Mouse (Mus musculus) heart, embryonic 14.5 days (tissue): ENCODE data around the gene Coro1c. TPM values are rescaled to one million over a fixed set of nuclear protein-coding genes. Genes with fewer than 3 reads are reported as not detected.

Experiments used
- ATAC-seq: fragments of 200-750 bp; cut with Nextera tagmentation; 2 replicates; pipeline ENCODE4 v1.8.0; 2017; ENCODE audit warnings: low read depth, moderate TSS enrichment; ENCODE audit not compliant: insufficient number of reproducible peaks, insufficient read depth, low FRiP score
- H3K27ac ChIP-seq, 2 experiments: fragments of 200-500 bp in 1 of 2; fragments of 300-500 bp in 1 of 2; sonication (generic) in 1 of 2; replicated peaks in 1 of 2; 2 replicates each; pipeline ENCODE4 v1.5.1; 2012 to 2014; ENCODE audit warnings: low read depth in 2 of 2, low read length in 2 of 2, control low read depth in 1 of 2, mild to moderate bottlenecking in 1 of 2, mixed read lengths in 1 of 2; ENCODE audit not compliant: control insufficient read depth in 1 of 2, insufficient read depth in 1 of 2
- H3K27me3 ChIP-seq: fragments of 300-500 bp; sonication (generic); 2 replicates; pipeline ENCODE4 v1.6.1; 2014; ENCODE audit warnings: mild to moderate bottlenecking, low read length, control low read depth; ENCODE audit not compliant: control insufficient read depth, insufficient read depth
- H3K36me3 ChIP-seq: fragments of 300-500 bp; sonication (generic); 2 replicates; pipeline ENCODE4 v1.6.1; 2014; ENCODE audit warnings: mild to moderate bottlenecking, control low read depth, low read length, mixed read lengths; ENCODE audit not compliant: control insufficient read depth, insufficient read depth
- H3K4me1 ChIP-seq, 2 experiments: fragments of 200-500 bp in 1 of 2; fragments of 300-500 bp in 1 of 2; sonication (generic) in 1 of 2; 2 replicates each; pipeline ENCODE4 v1.6.1; 2012 to 2014; ENCODE audit warnings: low read length in 2 of 2, control low read depth in 1 of 2, mixed read lengths in 1 of 2; ENCODE audit not compliant: control insufficient read depth in 2 of 2, insufficient read depth in 2 of 2
- H3K4me2 ChIP-seq: fragments of 300-500 bp; sonication (generic); 2 replicates; pipeline ENCODE4 v1.6.1; 2014; ENCODE audit warnings: mild to moderate bottlenecking, low read length
- H3K4me3 ChIP-seq, 2 experiments: fragments of 200-500 bp in 1 of 2; fragments of 300-500 bp in 1 of 2; sonication (generic) in 1 of 2; 2 replicates each; pipeline ENCODE4 v1.5.1; 2012 to 2014; ENCODE audit warnings: low read length in 2 of 2, mild to moderate bottlenecking in 2 of 2, control low read depth in 1 of 2, low read depth in 1 of 2, moderate library complexity in 1 of 2; ENCODE audit not compliant: control insufficient read depth in 1 of 2, insufficient read depth in 1 of 2
- H3K9ac ChIP-seq: fragments of 300-500 bp; sonication (generic); 2 replicates; pipeline ENCODE4 v1.6.1; 2014; ENCODE audit warnings: mild to moderate bottlenecking, low read length
- H3K9me3 ChIP-seq: fragments of 300-500 bp; sonication (generic); 2 replicates; pipeline ENCODE4 v1.6.1; 2016; ENCODE audit warnings: low read length, control low read depth; ENCODE audit not compliant: control insufficient read depth
- WGBS: fragments of 180-500 bp; shearing (Covaris S2); extraction: QIAGEN DNeasy Blood & Tissue Kit; methylation state at CpG from one replicate; pipeline ENCODE4 v1.1.7; 2014; 5-methylcytosine and 5-hydroxymethylcytosine counted together
- polyA plus RNA-seq: library from polyadenylated mRNA; unstranded; fragments of >200 nt; fragmentation: Nextera tagmentation; extraction: Ambion mirVana; gene quantifications from 2 replicates; pipeline ENCODE4 v1.2.1, GENCODE M21; 2014

Coro1c gene
- polyA plus RNA-seq, 1 experiment from 2014 or later: 84.9 TPM

- no peak for ATAC-seq
- no peak overlapping the region for H3K27ac ChIP-seq
- no peak overlapping the region for H3K9ac ChIP-seq
- no peaks in the 10 kb centered on the region for H3K36me3 ChIP-seq
- no peaks in the 10 kb centered on the region for H3K9me3 ChIP-seq
- WGBS: 47% methylated on average over 4 of the region's 4 CpGs
- no peak overlapping the region for H3K4me3 ChIP-seq
- H3K27me3 ChIP-seq: no peaks in the 10 kb centered on the region
- H3K4me2 ChIP-seq: no peak overlapping the region
- peaks cover 0 to 3% of the 10 kb centered on the region in 2 experiments; a peak in 1 of 4 replicates for H3K4me1 ChIP-seq
Measured at GRCm38 (mm10) chr5:113827991-113828411, 80.6 kb downstream of the Coro1c start.

GRCm38 (mm10) chr5:113826619-113827018 is 81.9 kb downstream of the Coro1c start:
- H3K36me3 ChIP-seq: no peaks in the 10 kb centered on the region
- no peak overlapping the region for H3K4me3 ChIP-seq
- no peak overlapping the region for H3K4me2 ChIP-seq
- 84% methylated on average over 4 of the region's 4 CpGs for WGBS
- no peaks in the 10 kb centered on the region for H3K27me3 ChIP-seq
- peaks cover 0 to 3% of the 10 kb centered on the region in 2 experiments; a peak in 1 of 4 replicates for H3K4me1 ChIP-seq
- ATAC-seq: no peak
- H3K9ac ChIP-seq: no peak overlapping the region
- no peak overlapping the region for H3K27ac ChIP-seq
- H3K9me3 ChIP-seq: no peaks in the 10 kb centered on the region

GRCm38 (mm10) chr5:113825558-113825957 is 83.0 kb downstream of the Coro1c start:
- Histone ChIP-seq H3K27ac (no peak overlapping the region), H3K36me3 (no peaks in the 10 kb centered on the region), H3K4me1 (peaks cover 0 to 3% of the 10 kb centered on the region in 2 experiments; a peak in 1 of 4 replicates), H3K9ac (no peak overlapping the region), H3K4me2 (no peak overlapping the region), H3K27me3 (no peaks in the 10 kb centered on the region), H3K9me3 (no peaks in the 10 kb centered on the region), H3K4me3 (no peak overlapping the region)
- ATAC-seq: no peak
- WGBS: 68% methylated on average over 7 of the region's 7 CpGs

GRCm38 (mm10) chr5:113824228-113824627 is 84.3 kb downstream of the Coro1c start:
- no peaks in the 10 kb centered on the region for H3K27me3 ChIP-seq
- H3K27ac ChIP-seq: no peak overlapping the region
- WGBS: 79% methylated on average over 4 of the region's 4 CpGs
- no peak overlapping the region for H3K9ac ChIP-seq
- H3K4me2 ChIP-seq: no peak overlapping the region
- no peak for ATAC-seq
- no peaks in the 10 kb centered on the region for H3K36me3 ChIP-seq
- H3K4me1 ChIP-seq: peaks cover 0 to 3% of the 10 kb centered on the region in 2 experiments; a peak in 1 of 4 replicates
- no peak overlapping the region for H3K4me3 ChIP-seq
- no peaks in the 10 kb centered on the region for H3K9me3 ChIP-seq

- Histone ChIP-seq H3K4me2 (no peak overlapping the region), H3K9ac (no peak overlapping the region), H3K36me3 (no peaks in the 10 kb centered on the region), H3K4me1 (no peaks in the 10 kb centered on the region), H3K9me3 (no peaks in the 10 kb centered on the region), H3K4me3 (no peak overlapping the region), H3K27ac (no peak overlapping the region), H3K27me3 (no peaks in the 10 kb centered on the region)
- 66% methylated on average over 14 of the region's 14 CpGs for WGBS
- ATAC-seq: no peak
Measured at GRCm38 (mm10) chr5:113818572-113818971, 90.0 kb downstream of the Coro1c start.

GRCm38 (mm10) chr5:113815638-113816152 is 92.9 kb downstream of the Coro1c start:
- no peaks in the 10 kb centered on the region for H3K27me3 ChIP-seq
- H3K4me1 ChIP-seq: no peaks in the 10 kb centered on the region
- H3K27ac ChIP-seq: no peak overlapping the region
- 12% methylated on average over 15 of the region's 15 CpGs for WGBS
- H3K36me3 ChIP-seq: no peaks in the 10 kb centered on the region
- H3K4me2 ChIP-seq: no peak overlapping the region; the same call in 1 of the 2 replicates
- H3K9me3 ChIP-seq: 0 out of 2 replicates have a peak, but pooled peaks cover 3% of the 10 kb centered on the region
- H3K4me3 ChIP-seq: no peak overlapping the region
- ATAC-seq: no peak
- no peak overlapping the region for H3K9ac ChIP-seq

GRCm38 (mm10) chr5:113815041-113815389 is 93.5 kb downstream of the Coro1c start:
- Histone ChIP-seq H3K4me1 (no peaks in the 10 kb centered on the region), H3K27me3 (no peaks in the 10 kb centered on the region), H3K36me3 (no peaks in the 10 kb centered on the region), H3K9me3 (0 out of 2 replicates have a peak, but pooled peaks cover 3% of the 10 kb centered on the region), H3K4me3 (no peak overlapping the region), H3K4me2 (no peak overlapping the region), H3K27ac (no peak overlapping the region), H3K9ac (no peak overlapping the region)
- 46% methylated on average over 11 of the region's 11 CpGs for WGBS
- ATAC-seq: no peak
